Comparison of ENCODE assay signal across 8 mouse cellular contexts in the genomic region with DNA sequence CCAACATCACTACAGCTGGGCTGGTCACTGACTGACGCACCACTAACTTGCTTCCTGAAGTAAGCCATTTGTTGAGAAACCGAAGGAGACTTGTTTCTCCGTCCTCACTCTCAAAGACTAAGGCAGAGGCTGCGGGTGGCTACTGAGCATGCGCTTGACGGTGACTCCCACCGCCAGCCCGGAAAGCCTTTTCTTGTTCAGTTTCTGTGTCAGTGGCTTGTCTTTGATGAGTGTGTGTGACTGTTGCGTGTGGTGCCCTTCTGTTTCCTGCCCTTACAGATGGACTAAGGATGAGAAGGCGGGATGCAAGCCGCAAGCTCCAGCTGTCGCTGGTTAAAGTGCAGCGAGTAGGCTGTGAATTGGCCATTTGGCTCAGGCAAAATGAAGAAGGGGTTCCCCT. TPM values are rescaled to one million over a fixed set of nuclear protein-coding genes. Genes with fewer than 3 reads are reported as not detected.
DNase-seq lines count a peak whose midpoint lies in the region; ATAC-seq and TF ChIP-seq lines count a peak whose summit lies in the region.
"Had no signal": no experiment of that assay in that cellular context is flagged by ENCODE, and none has a peak within 500 bp of the region (broad histone marks: within the 10 kb centered on the region; RNA-seq: fewer than 3 reads in every experiment).

No protein-coding gene starts in this region.

- ATAC-seq in neural tube, embryonic 12.5 days (ENCODE audit: low FRiP score, low read depth) = no peak

- no peak overlapping the region for H3K9ac ChIP-seq in neural tube, embryonic 12.5 days
- H3K9ac ChIP-seq: embryonic facial prominence, embryonic 12.5 days had no signal

- H3K36me3 ChIP-seq in neural tube, embryonic 12.5 days = no peaks in the 10 kb centered on the region
- H3K36me3 ChIP-seq in kidney, adult 2 months (ENCODE audit: control insufficient read depth, insufficient read depth, low read length) = no peaks in the 10 kb centered on the region
- H3K36me3 ChIP-seq: embryonic facial prominence, embryonic 12.5 days had no signal

- H3K27ac ChIP-seq in neural tube, embryonic 12.5 days = no peak overlapping the region
- peak overlapping the region; percentile 52 for H3K27ac ChIP-seq in kidney, adult 2 months (ENCODE audit: insufficient read depth, low read depth, low read length)
- H3K27ac ChIP-seq: embryonic facial prominence, embryonic 12.5 days had no signal

- peaks cover 29% of the 10 kb centered on the region for H3K4me1 ChIP-seq in neural tube, embryonic 12.5 days
- H3K4me1 ChIP-seq in kidney, adult 2 months (ENCODE audit: control insufficient read depth, insufficient read depth, low read length) = peaks cover 45% of the 10 kb centered on the region
- peaks cover 5% of the 10 kb centered on the region for H3K4me1 ChIP-seq in lung, adult 2 months (ENCODE audit: control insufficient read depth, insufficient read depth, low read length)

- no peak for TF ChIP-seq POLR2A in kidney, adult 2 months (IDR thresholded peaks at IDR 0.05; ENCODE audit: low read depth, low read length)
- no peak for TF ChIP-seq POLR2A in lung, adult 2 months (IDR thresholded peaks at IDR 0.05; ENCODE audit: borderline replicate concordance, extremely low read depth, low read depth, low read length)

- intact Hi-C loops in gastrocnemius, postnatal 36 days (cut with DNase I) = no loop called here

- no peaks in the 10 kb centered on the region for H3K27me3 ChIP-seq in neural tube, embryonic 12.5 days (replicated peaks)
- no peaks in the 10 kb centered on the region for H3K27me3 ChIP-seq in kidney, adult 2 months (replicated peaks; ENCODE audit: control insufficient read depth, insufficient read depth, low read length)
- H3K27me3 ChIP-seq: embryonic facial prominence, embryonic 12.5 days had no signal

- no peaks in the 10 kb centered on the region for H3K9me3 ChIP-seq in neural tube, embryonic 12.5 days
- H3K9me3 ChIP-seq: embryonic facial prominence, embryonic 12.5 days had no signal

- 60% methylated on average over 13 of the region's 13 CpGs for WGBS in neural tube, embryonic 12.5 days
- WGBS in kidney, adult 2 months = 25% methylated on average over 13 of the region's 13 CpGs
- WGBS in lung, adult 2 months = 50% methylated on average over 13 of the region's 13 CpGs

- DNase-seq in neural tube, embryonic 10.5 days (ENCODE audit: extremely low spot score, low spot score) = no peak
- peak; percentile 16 to 52 for DNase-seq in frontal cortex, adult 2 months (ENCODE audit: extremely low spot score in 1 of 2, low spot score in 1 of 2)
- peak; percentile 51 for DNase-seq in kidney, adult 2 months
- DNase-seq in lung, adult 2 months = peak; percentile 12
- DNase-seq in right cerebral cortex, postnatal 4 days = peak; percentile 29
- DNase-seq in gastrocnemius, postnatal 36 days = no peak

- TF ChIP-seq CTCF in kidney, adult 2 months (conservative IDR thresholded peaks at IDR 0.05; ENCODE audit: insufficient read depth, insufficient read length, low read depth, low read length) = no peak
- no peak for TF ChIP-seq CTCF in lung, adult 2 months (IDR thresholded peaks at IDR 0.05; ENCODE audit: insufficient read depth, low read length)

- peak overlapping the region; percentile 30; the same call in 1 of the 2 replicates for H3K4me2 ChIP-seq in neural tube, embryonic 12.5 days (replicated peaks)
- H3K4me2 ChIP-seq: embryonic facial prominence, embryonic 12.5 days had no signal

- H3K4me3 ChIP-seq in neural tube, embryonic 12.5 days = no peak overlapping the region
- H3K4me3 ChIP-seq in kidney, adult 2 months (ENCODE audit: insufficient read depth, low read depth, low read length) = peak overlapping the region; percentile 3; the same call in 1 of the 2 replicates
- H3K4me3 ChIP-seq in lung, adult 2 months (replicated peaks; ENCODE audit: extremely low read depth, low read depth, low read length) = no peak overlapping the region
- H3K4me3 ChIP-seq: embryonic facial prominence, embryonic 12.5 days had no signal

RNA-seq across cellular contexts. Expression of gene Itgb6, which starts 5.1 kb away (rescaled TPM):
- polyA plus RNA-seq in neural tube, embryonic 12.5 days (2016; fragmentation: Nextera tagmentation; extraction: Ambion mirVana) = 0.23 and 0.45 TPM in 2 replicates
- 0.06 TPM in 1 of 2 replicates, not detected in the other for polyA plus RNA-seq in frontal cortex, adult 2 months (2012; rRNA removed)
- 55.8 and 74.0 TPM in 2 replicates for polyA plus RNA-seq in kidney, adult 2 months (2012; rRNA removed)
- polyA plus RNA-seq in lung, adult 2 months (2012; rRNA removed) = 22.8 and 28.9 TPM in 2 replicates
- total RNA-seq in gastrocnemius, postnatal 36 days (2021) = 10 to 100 TPM; 20.3 to 21.7 TPM

Comparison
In these comparisons a context has a peak if more than half of its experiments do, and no peak if none do; other contexts are left out.
1. DNase-seq: peak in frontal cortex, adult 2 months (2 of 2), kidney, adult 2 months (single experiment), lung, adult 2 months (single experiment) and right cerebral cortex, postnatal 4 days (single experiment); none in neural tube, embryonic 10.5 days (single experiment) and gastrocnemius, postnatal 36 days (0 of 2).
2. RNA of gene Itgb6, which starts 5.1 kb away (polyA plus RNA-seq): 55.8 to 74.0 TPM in kidney, adult 2 months and 22.8 to 28.9 TPM in lung, adult 2 months; 0.23 to 0.45 TPM in neural tube, embryonic 12.5 days and 0.06 TPM in frontal cortex, adult 2 months; every median in the first group is over 10 times any median in the second.